Mouse (Mus musculus): Measurements from ENCODE around the gene Grb7.

GRCm38 (mm10) chr11:98475630-98476433, 29.6 kb downstream of the Grb7 start:
- TF ChIP-seq CTCF (IDR thresholded peaks at IDR 0.05; ENCODE audit: control insufficient read depth, insufficient read depth, low read length): no peak
- TF ChIP-seq POLR2A (IDR thresholded peaks at IDR 0.05; ENCODE audit: borderline replicate concordance, control insufficient read depth, low read depth, low read length): no peak

Data from bone marrow, adult 2 months (tissue).